Mouse (Mus musculus): ENCODE measurements around the gene Rho.

Gene Rho

DNA sequence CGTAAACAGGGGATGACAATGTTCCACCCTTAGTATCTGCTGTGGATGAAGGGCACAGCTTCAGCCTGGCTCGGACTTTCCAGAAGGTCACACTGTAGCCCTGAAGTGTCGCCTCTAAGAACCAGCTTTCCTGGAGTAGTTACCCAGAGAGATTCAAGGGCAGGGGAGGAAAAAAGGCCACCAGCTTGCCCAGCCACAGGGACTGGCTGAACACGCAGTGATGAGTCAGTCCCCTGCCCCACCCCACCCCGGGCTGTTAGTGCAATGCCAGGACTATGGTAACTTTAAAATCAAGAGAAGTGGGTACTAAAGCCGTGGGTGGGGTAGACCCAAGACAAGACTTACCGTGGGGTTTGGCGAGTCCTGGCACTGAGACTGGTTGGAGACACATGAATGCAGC lies 44.1 kb downstream of the Rho start:
- CTCF ChIA-PET = no interaction called here

- CTCF ChIA-PET = interaction anchor here (0.6 kb wide), 1 partner anchor 139 kb away, joined by 4 read pairs; no protein-coding TSS in a partner anchor
These were observed 46.3 kb downstream of the Rho start for GRCm38 (mm10) chr6:115977810-115978209.

- CTCF ChIA-PET = no interaction called here
These were observed 47.0 kb downstream of the Rho start for GRCm38 (mm10) chr6:115978596-115978995.

- CTCF ChIA-PET = no interaction called here
These were observed 51.3 kb downstream of the Rho start for GRCm38 (mm10) chr6:115982889-115983288.

DNA sequence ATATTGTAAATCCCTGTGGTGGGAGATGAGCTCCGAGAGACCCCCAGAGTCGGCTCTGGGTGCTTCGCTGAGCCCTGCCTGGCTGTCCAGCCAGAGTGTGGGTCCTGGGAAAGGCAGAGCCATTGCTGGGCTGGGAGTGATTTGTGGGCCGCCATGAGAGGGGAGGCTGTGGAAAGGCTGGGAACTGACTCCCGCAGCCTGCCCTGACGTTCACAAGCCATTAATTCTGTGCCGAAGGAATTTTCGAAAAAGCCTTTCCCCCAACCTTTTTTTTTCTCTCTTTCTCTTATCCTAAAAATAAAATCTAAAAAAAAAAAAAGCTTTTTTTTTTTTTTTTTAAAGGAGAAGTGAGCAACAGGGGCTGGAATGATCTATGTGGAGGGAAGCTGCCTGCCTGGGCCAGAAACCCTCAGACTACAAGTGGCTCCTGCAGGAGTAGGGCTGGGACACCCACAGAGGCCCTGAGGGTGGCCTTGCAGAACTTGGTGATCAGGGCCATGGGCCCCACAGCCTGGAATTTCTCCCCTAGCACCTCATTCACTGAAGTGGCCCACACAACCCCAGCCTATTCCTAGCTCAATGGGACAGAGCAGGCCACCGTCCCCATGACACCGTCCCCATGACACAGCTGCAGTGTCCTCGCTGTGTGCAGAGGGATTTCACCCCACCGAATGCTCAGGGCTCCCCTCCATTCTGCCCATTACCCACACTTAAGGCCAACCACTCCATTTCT lies 51.9 kb downstream of the Rho start:
- CTCF ChIA-PET = interaction anchor here (0.6 kb wide), 2 partner anchors 93 to 208 kb away, joined by 3 to 4 read pairs; no protein-coding TSS in a partner anchor

DNA sequence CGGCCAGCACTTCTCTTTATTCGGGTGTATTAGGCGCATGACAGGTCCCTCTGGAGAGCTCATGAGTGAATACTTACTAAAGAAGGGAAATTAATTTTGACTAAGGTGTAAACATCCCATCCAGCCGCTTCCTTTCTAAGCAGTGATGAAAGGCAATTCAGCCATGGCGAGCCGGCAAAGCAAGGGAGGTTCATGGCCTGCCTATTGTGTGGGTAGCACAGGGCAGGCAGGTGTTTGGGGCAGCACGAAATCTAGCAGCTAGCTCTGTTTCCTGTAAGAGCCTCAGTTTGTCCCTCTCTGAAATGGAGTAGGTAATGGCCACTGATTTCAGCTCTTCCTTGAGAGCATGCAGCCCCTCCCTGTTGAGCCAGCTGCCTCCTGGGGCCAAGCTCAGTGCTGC lies 53.0 kb downstream of the Rho start:
- CTCF ChIA-PET = interaction anchor here (0.6 to 0.7 kb wide), 2 partner anchors 13 to 160 kb away, joined by 3 to 5 read pairs; no protein-coding TSS in a partner anchor

GRCm38 (mm10) chr6:115985622-115986021 lies 54.1 kb downstream of the Rho start:
- CTCF ChIA-PET = no interaction called here

DNA sequence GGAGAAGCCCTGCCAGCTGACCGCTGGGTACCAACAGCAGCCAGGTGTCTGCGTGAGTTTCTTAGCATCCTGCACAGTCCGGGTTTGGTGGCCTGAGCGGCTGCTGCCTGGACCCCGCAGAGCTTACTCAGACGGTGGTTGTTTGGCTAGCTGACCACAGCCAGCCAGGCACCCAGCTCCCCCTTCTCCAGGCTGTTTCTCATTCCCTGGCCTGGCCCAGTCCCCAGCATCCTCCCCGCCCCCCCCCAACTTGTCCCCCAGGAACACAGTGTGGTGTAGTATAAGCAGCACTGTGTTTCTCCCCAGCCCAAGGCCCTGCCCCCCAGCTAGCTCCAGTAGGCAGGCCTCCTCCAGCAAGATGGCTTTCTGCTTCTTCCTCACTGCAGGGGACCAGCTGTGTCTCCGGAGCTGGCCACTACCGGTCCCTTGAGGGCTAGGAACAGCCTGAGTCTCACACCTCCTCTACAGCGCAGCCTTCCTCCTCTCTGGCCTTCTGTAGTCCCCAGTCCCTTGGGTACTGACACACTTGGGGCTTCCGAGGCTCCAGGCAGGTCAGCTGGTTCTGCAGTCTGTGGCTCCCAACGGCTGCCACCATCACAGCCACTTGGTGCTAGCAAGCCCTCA lies 55.0 kb downstream of the Rho start:
- CTCF ChIA-PET = interaction anchor here (1.1 kb wide), 1 partner anchor 12 kb away, joined by 4 read pairs; no protein-coding TSS in a partner anchor

DNA sequence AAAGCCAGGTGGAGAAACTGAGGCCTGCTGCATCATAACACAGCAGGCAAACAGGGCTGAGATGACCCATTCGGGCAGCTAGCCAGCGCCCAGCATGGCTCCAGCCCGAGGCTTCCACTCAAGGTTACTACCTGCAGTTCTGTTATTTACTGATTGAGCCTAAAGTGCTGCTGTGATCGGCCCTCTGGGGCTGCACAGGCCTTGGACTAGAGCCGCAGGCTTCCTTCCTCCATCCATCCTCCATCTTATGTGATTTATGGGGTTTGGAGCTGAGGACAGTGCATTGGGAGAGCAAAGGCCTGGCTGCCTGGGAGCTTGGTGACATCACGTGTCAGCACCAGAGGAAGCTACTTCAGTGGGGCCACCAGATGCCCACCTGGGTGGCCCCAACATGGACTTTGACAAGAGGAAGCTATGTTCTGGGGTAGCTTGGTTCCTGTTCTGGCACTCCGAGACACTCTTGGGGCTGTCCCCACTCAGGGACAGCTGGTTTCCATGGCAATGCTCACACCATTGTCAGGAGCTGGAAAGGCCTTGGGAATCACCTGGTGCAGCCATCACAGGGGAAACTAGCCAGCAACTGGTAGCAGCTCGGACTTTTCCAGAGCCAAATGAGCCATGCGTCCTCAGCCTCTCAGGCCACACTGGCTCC lies 55.7 kb downstream of the Rho start:
- CTCF ChIA-PET = interaction anchor here (1.1 kb wide), 1 partner anchor 13 kb away, joined by 4 read pairs; no protein-coding TSS in a partner anchor

GRCm38 (mm10) chr6:115989032-115989431 lies 57.5 kb downstream of the Rho start:
- CTCF ChIA-PET = no interaction called here

- CTCF ChIA-PET = no interaction called here
These were observed 58.1 kb downstream of the Rho start for GRCm38 (mm10) chr6:115989607-115990006.
